Mouse (Mus musculus): Measurements from ENCODE around the gene Gnaq. TPM values are rescaled to one million over a fixed set of nuclear protein-coding genes. Genes with fewer than 3 reads are reported as not detected.

Gene Gnaq
- total and polyA plus RNA-seq, 2 experiments from 2014 or later, result 89.3 to 120 TPM

GRCm38 (mm10) chr19:16189066-16189765 is 56.6 kb downstream of the Gnaq start:
- Histone ChIP-seq H3K4me3 (ENCODE audit: low read depth, low read length) (no peak overlapping the region), H3K4me1 (ENCODE audit: insufficient read depth, low read length) (peaks cover 3% of the 10 kb centered on the region; the same call in 1 of the 2 replicates), H3K4me2 (ENCODE audit: low read depth, low read length, poor library complexity, severe bottlenecking) (no peak overlapping the region), H3K27ac (ENCODE audit: low read depth, low read length) (no peak overlapping the region), H3K36me3 (ENCODE audit: insufficient read depth, low read length) (no peaks in the 10 kb centered on the region), H3K9ac (replicated peaks; ENCODE audit: low read length, poor library complexity, severe bottlenecking) (no peak overlapping the region), H3K9me3 (ENCODE audit: low read length) (no peaks in the 10 kb centered on the region), H3K27me3 (ENCODE audit: insufficient read depth, low read length) (no peaks in the 10 kb centered on the region)
- no peak for TF ChIP-seq CTCF (IDR thresholded peaks at IDR 0.05)
- ATAC-seq (ENCODE audit: low FRiP score), result no peak
- WGBS, result 90% methylated on average over 9 of the region's 9 CpGs
- no peak for DNase-seq (ENCODE audit: low spot score)

GRCm38 (mm10) chr19:16198162-16198561 is 65.5 kb downstream of the Gnaq start:
- Histone ChIP-seq H3K9me3 (ENCODE audit: low read length) (no peaks in the 10 kb centered on the region), H3K36me3 (ENCODE audit: insufficient read depth, low read length) (no peaks in the 10 kb centered on the region), H3K4me1 (ENCODE audit: insufficient read depth, low read length) (peaks cover 3% of the 10 kb centered on the region), H3K27me3 (ENCODE audit: insufficient read depth, low read length) (no peaks in the 10 kb centered on the region), H3K9ac (replicated peaks; ENCODE audit: low read length, poor library complexity, severe bottlenecking) (no peak overlapping the region), H3K4me2 (ENCODE audit: low read depth, low read length, poor library complexity, severe bottlenecking) (no peak overlapping the region), H3K4me3 (ENCODE audit: low read depth, low read length) (no peak overlapping the region), H3K27ac (ENCODE audit: low read depth, low read length) (no peak overlapping the region)
- peak; percentile 46 for TF ChIP-seq CTCF (IDR thresholded peaks at IDR 0.05)
- ATAC-seq (ENCODE audit: low FRiP score) (no peak), DNase-seq (ENCODE audit: low spot score) (peak; percentile 13)
- 89% methylated on average over 3 of the region's 3 CpGs for WGBS

- no peak overlapping the region for H3K27ac ChIP-seq (ENCODE audit: low read depth, low read length)
- H3K36me3 ChIP-seq (ENCODE audit: insufficient read depth, low read length), result no peaks in the 10 kb centered on the region
- no peak overlapping the region for H3K4me3 ChIP-seq (ENCODE audit: low read depth, low read length)
- no peak for DNase-seq (ENCODE audit: low spot score)
- ATAC-seq (ENCODE audit: low FRiP score), result no peak
- H3K9me3 ChIP-seq (ENCODE audit: low read length), result no peaks in the 10 kb centered on the region
- no peaks in the 10 kb centered on the region for H3K27me3 ChIP-seq (ENCODE audit: insufficient read depth, low read length)
- TF ChIP-seq CTCF (IDR thresholded peaks at IDR 0.05), result no peak
- H3K9ac ChIP-seq (replicated peaks; ENCODE audit: low read length, poor library complexity, severe bottlenecking), result no peak overlapping the region
- H3K4me2 ChIP-seq (ENCODE audit: low read depth, low read length, poor library complexity, severe bottlenecking), result no peak overlapping the region
- H3K4me1 ChIP-seq (ENCODE audit: insufficient read depth, low read length), result peaks cover 3% of the 10 kb centered on the region
- 95% methylated on average over 2 of the region's 2 CpGs for WGBS
These were observed 68.7 kb downstream of the Gnaq start for GRCm38 (mm10) chr19:16201356-16201755.

GRCm38 (mm10) chr19:16204776-16205680 is 72.4 kb downstream of the Gnaq start:
- H3K4me1 ChIP-seq (ENCODE audit: insufficient read depth, low read length), result peaks cover 3% of the 10 kb centered on the region
- no peak overlapping the region for H3K27ac ChIP-seq (ENCODE audit: low read depth, low read length)
- WGBS, result 88% methylated on average over 7 of the region's 7 CpGs
- ATAC-seq (ENCODE audit: low FRiP score), result no peak
- no peaks in the 10 kb centered on the region for H3K9me3 ChIP-seq (ENCODE audit: low read length)
- no peak for TF ChIP-seq CTCF (IDR thresholded peaks at IDR 0.05)
- H3K9ac ChIP-seq (replicated peaks; ENCODE audit: low read length, poor library complexity, severe bottlenecking), result no peak overlapping the region
- DNase-seq (ENCODE audit: low spot score), result no peak
- H3K4me3 ChIP-seq (ENCODE audit: low read depth, low read length), result no peak overlapping the region
- H3K27me3 ChIP-seq (ENCODE audit: insufficient read depth, low read length), result no peaks in the 10 kb centered on the region
- H3K36me3 ChIP-seq (ENCODE audit: insufficient read depth, low read length), result no peaks in the 10 kb centered on the region
- H3K4me2 ChIP-seq (ENCODE audit: low read depth, low read length, poor library complexity, severe bottlenecking), result no peak overlapping the region

- H3K27me3 ChIP-seq (ENCODE audit: insufficient read depth, low read length), result no peaks in the 10 kb centered on the region
- H3K36me3 ChIP-seq (ENCODE audit: insufficient read depth, low read length), result no peaks in the 10 kb centered on the region
- no peak overlapping the region for H3K27ac ChIP-seq (ENCODE audit: low read depth, low read length)
- no peak overlapping the region for H3K4me2 ChIP-seq (ENCODE audit: low read depth, low read length, poor library complexity, severe bottlenecking)
- no peak overlapping the region for H3K4me3 ChIP-seq (ENCODE audit: low read depth, low read length)
- DNase-seq (ENCODE audit: low spot score), result no peak
- H3K9ac ChIP-seq (replicated peaks; ENCODE audit: low read length, poor library complexity, severe bottlenecking), result no peak overlapping the region
- no peaks in the 10 kb centered on the region for H3K9me3 ChIP-seq (ENCODE audit: low read length)
- no peak for TF ChIP-seq CTCF (IDR thresholded peaks at IDR 0.05)
- WGBS, result 91% methylated on average over 2 of the region's 2 CpGs
- ATAC-seq (ENCODE audit: low FRiP score), result no peak
- no peaks in the 10 kb centered on the region; the same call in 1 of the 2 replicates for H3K4me1 ChIP-seq (ENCODE audit: insufficient read depth, low read length)
These were observed 77.0 kb downstream of the Gnaq start for GRCm38 (mm10) chr19:16209616-16210015.

GRCm38 (mm10) chr19:16214946-16215345 is 82.3 kb downstream of the Gnaq start:
- H3K9me3 ChIP-seq (ENCODE audit: low read length), result no peaks in the 10 kb centered on the region
- H3K9ac ChIP-seq (replicated peaks; ENCODE audit: low read length, poor library complexity, severe bottlenecking), result no peak overlapping the region
- ATAC-seq (ENCODE audit: low FRiP score), result no peak
- H3K4me2 ChIP-seq (ENCODE audit: low read depth, low read length, poor library complexity, severe bottlenecking), result no peak overlapping the region
- H3K4me1 ChIP-seq (ENCODE audit: insufficient read depth, low read length), result peaks cover 2% of the 10 kb centered on the region; the same call in 1 of the 2 replicates
- no peak overlapping the region for H3K27ac ChIP-seq (ENCODE audit: low read depth, low read length)
- no peaks in the 10 kb centered on the region for H3K36me3 ChIP-seq (ENCODE audit: insufficient read depth, low read length)
- peak; percentile 23 for DNase-seq (ENCODE audit: low spot score)
- no peak for TF ChIP-seq CTCF (IDR thresholded peaks at IDR 0.05)
- no peaks in the 10 kb centered on the region for H3K27me3 ChIP-seq (ENCODE audit: insufficient read depth, low read length)
- no peak overlapping the region for H3K4me3 ChIP-seq (ENCODE audit: low read depth, low read length)
- WGBS, result 55% methylated on average over 6 of the region's 6 CpGs

Measured in midbrain, postnatal 0 days (tissue).